Mouse (Mus musculus) retina, postnatal 1 day (tissue): ENCODE measurements around the gene Dctpp1.

Experiments
- DNase-seq: peaks from one replicate; pipeline ENCODE4 v3.0.0-alpha.2; 2012

The Dctpp1 gene

GRCm38 (mm10) chr7:127231376-127231775 is 29.1 kb downstream of the Dctpp1 start:
- DNase-seq: no peak

- DNase-seq: peak; percentile 86
Measured at GRCm38 (mm10) chr7:127228615-127229303, 31.8 kb downstream of the Dctpp1 start.

- no peak for DNase-seq
Measured at GRCm38 (mm10) chr7:127225147-127225995, 35.1 kb downstream of the Dctpp1 start.

- DNase-seq: no peak
Measured at GRCm38 (mm10) chr7:127224616-127225015, 35.9 kb downstream of the Dctpp1 start.

GRCm38 (mm10) chr7:127223515-127224478 is 36.7 kb downstream of the Dctpp1 start:
- no peak for DNase-seq

DNA sequence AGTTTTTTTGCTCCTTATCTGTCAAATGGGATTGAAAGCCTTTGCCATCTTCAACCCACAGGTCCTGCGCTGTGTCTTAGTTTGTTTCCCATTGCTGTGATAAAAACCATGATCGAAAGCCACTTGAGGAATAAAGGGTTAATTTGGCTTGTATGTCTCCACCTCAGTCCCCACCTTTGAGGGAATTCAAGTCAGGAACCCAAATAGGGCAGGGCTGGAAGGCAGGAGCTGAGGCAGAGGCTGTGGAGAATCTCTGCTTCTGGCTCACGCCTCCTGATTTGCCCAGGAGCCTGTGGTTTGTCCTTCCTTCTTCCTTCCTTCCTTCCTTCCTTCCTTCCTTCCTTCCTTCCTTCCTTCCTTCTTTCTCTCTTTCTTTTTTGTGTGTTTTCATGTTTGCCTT is 37.4 kb downstream of the Dctpp1 start:
- no peak for DNase-seq

DNA sequence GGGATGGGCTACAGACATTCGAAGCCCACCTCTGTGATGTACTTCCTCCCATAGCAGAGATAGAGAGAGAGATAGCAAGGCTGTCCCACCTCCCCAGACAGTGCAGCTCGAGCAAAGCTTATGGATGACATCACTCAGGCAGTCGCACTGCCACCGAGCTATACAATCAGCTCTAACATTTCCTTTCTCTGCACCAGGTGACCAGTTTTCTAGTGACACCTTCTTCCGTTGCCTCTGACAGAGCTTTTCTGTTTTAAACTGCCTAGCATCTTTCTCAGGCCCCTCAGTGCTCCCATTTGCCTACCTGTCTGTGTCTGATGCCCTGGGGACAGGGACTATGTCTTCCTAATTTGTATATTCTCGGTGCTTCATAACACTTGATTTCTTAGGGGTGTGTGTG is 40.1 kb downstream of the Dctpp1 start:
- no peak for DNase-seq

DNA sequence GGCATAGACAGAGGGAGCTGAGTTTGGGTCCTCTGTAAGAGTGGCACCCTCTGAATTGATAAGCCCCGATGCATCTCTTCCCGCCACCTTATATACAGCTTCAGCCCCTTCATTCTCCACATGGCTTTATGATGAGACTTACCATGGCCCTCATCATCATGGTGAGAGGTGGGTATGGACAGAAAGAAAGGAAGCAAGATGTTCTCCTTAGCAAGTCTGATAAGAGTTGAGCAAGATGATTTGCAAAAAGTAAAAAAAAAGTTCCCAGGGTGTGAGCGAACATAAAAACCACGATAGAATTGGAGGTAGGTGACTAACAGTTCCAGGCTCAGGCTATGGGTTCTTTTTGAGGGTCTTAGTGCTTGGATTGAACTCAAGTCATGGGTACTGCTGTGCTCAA is 41.8 kb downstream of the Dctpp1 start:
- DNase-seq: no peak

DNA sequence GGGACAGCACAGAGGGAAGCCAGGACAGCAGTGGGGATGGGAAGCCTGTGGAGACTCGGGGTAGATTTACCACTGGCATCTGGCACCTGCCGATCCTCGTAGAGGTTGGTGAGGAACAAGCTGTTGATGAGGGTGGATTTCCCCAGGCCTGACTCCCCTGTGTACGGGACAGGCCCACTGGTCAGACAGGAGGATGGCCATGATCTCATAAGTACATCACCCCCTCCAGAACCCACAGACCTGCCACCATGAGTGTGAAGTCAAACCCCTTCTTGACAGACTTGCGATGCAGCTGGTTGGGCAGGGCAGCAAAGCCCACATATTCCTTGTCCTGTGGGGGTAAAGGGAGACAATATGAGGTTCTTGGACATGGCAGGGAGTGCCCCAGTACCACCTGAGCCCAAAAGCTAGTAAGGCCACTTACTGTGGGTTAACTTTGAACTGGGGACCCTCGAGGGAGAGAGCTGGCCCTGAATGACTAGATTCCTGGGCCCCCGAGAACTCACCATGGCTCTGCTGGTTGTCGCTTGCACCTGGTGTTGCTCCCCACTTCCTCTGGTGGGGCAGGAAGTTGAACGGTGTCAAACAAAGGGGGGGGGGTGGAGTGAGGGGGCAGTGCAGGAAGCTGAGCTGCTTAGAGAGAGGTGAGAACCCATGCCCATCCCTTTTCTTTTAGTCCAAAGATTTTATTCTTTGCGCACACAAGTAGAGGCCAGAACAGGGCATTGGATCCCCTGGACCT is 42.4 kb downstream of the Dctpp1 start:
- no peak for DNase-seq

DNA sequence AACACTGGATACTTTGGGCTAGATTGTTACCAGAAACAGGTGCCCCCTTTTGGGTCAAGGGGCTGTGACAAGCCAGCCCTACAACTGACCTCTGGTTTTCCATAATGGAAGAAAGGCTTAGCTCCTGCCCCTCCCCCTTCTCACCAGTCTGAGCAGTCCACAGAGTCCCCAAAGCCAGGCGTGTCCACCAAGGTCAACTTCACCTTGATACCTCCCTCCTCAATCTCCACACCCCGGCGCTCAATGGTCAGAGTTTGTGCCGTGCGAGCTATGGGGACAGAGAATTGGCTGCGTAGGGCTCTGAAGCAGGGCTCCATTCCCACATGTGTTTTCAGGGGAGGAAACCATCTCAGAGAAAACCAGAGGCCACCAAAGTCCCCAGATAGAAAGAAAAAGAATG is 43.0 kb downstream of the Dctpp1 start:
- no peak for DNase-seq

- DNase-seq: no peak
Measured at GRCm38 (mm10) chr7:127216307-127216706, 44.2 kb downstream of the Dctpp1 start.

DNA sequence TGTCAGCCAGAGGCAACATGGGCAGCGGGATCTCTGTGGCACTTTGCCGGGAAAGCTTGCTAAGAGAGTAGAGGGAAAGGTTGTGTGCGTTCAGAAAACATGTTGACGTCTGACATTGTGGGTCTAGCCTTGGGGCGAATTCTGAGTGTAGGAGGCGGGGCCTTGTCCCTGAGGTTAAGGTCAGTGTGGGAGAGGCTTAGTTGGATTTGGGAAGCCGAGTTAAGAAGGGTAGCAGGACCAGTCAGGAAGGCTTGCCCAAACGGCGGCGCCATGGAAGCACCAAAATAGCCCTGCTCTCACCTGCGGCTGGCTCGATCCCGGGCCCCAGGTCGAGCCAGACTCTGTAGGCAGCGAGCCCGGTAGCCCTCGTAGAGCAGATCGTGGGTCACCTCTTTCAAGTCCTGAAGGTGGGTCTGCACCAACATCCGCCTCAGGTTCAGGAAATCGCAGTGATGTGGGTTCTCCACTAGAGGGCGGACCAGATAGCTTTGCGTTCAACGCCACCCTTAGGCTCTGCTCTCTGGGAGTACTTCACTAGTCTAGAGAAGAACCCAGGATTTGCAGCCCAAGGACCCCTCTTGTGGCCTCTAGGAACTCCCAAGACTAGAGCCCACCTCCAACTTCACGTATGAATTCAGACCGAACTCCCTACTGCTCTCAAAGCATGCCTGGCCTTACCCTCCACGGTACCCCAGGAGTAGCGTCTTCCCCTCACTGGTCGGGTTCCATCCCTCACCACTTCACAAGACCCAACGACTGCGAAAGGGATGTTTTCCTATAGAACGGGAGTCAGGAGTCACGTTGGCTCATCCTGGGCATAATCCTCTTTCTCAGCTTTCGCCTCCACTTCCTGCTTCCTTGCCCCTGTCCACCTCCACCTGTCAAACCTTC is 45.3 kb downstream of the Dctpp1 start:
- DNase-seq: peak; percentile 83

DNA sequence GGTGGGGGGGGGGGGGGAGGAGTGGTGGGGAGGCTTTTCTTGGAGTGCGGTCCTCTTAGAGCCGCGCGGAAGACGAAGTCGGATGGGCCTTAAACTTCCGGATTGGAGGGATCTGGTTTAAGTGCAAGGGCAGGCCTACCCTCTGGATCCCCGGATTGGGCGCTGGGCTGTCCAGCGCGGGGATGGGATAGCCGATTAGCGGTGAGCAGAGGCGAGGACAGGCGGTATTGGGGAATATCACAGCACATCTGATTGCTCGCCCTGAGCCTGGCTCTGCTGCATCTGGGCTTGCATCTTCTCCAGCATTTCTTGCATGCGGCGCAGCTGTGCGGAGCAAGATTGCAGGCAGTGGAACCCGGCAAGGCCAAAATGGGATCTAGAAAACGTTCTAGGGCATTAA is 46.0 kb downstream of the Dctpp1 start:
- no peak for DNase-seq

DNA sequence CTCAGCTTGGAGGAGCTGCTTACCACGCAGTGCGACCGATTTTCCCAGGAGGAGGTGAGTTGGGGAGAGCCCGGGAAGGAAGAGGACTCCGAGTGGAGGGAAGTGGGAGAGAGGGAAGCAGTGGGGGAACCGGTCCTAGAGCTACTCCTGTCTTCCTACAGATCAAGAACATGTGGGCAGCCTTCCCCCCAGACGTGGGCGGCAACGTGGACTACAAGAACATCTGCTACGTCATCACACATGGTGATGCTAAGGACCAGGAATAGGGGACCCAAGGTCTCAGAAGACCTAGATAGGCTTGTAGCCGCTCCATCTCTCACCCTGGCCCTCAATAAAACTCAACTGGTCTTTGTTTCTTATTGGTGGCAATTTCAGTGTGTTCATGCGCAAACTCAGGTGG is 46.6 kb downstream of the Dctpp1 start:
- no peak for DNase-seq

DNA sequence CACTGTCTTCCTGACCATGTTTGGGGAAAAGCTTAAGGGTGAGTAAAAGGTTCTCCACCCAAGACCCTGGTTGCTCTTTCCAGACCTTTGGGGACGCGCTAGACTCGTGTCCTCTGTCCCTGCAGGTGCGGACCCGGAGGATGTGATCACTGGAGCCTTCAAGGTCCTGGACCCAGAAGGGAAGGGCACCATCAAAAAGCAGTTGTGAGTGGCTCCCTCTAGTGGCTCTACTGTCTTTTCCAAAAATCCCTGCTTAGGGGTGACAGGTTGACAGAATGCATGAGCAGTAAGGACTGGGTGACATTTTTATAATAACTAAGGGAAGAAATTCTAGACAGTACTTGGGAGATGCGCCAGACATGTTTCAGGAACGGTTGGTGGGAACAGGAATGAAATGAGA is 47.0 kb downstream of the Dctpp1 start:
- peak; percentile 68 for DNase-seq

DNA sequence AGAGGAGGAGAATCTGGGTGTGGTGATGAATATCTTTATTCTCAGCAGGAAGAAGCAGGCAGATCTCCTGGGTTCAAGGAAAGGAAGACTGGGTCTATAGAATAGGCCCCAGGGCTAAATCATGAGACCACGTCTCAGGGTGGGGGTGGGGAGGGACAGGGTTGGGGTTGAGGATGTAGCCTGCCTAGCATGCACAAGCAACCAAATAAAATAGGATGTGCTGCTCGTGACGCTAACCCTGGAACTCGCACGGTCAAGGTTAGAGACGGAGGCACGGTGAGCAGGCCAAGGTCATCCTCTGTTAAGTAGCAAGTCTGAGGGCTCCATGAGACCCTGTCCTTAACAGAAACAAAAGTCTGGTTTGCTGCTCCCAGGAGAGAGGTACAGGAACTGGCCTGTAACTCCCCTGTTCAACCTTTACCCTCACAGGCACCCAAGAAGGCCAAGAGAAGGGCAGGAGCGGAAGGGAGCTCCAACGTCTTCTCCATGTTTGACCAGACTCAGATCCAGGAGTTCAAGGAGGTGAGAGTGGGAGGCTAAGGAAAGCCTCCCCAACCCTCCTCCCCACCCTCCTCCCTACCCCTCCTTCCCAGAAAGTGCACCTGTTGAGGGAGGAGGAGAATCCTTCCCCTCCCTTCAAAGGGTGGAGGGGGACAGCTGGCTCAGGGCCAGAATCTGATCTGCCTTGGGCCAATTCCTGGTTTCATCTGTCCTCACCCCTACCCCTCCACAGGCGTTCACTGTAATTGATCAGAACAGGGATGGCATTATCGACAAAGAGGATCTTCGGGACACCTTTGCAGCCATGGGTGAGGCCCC is 47.9 kb downstream of the Dctpp1 start:
- DNase-seq: no peak

DNA sequence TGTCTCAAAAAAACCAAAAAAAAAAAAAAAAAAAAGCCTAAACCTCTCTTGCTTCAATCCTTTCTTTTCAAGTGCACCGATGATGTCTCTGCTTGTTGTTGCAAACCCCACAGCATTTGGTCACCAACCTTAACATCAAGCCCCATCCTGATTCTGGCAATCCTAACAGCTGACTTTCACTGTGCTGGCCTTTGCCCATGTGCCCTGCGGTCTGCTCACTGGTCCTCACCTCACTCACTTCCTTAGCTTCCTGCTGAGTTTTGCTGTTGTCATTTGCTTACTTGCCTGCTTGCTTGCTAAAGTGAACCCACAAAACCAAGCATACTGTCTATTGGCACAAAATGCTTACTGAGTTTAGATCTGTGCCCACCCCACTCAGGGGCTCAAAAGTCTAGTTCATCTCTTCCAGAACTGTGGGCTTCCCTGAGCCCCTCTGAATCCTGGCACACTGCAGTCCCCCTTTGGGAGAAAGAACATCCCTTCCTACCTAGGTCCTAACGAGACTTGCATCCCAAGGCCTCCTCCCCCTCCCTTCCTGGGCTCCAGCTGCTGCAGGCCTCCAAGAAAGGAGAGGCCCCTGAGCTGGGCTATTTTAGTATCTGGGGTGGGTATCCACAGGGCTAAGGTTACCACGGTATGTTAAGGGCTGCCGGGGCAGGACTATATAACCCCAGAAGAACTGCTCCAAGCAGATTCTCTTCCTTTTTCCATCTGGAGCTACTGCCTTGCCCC is 49.3 kb downstream of the Dctpp1 start:
- no peak for DNase-seq

DNA sequence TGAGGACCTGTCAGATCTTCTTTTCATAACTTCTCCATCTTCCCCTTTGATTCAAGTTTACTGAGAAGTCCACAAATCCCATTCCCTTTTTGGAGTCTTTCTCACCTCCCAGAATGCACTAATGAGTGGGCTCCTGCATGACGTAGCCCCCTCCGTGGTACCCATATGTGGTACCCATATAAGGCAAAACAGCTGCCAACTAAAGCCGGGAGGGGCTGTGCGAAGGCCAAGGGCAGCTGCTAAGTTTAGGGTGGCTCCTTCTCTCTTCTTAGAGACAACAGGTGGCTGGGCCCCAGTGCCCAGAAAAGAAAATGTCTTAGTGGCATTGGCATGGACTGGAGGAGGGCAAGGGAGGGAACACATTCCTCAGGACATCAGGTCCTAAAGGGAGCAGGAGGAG is 50.2 kb downstream of the Dctpp1 start:
- no peak for DNase-seq

GRCm38 (mm10) chr7:127209851-127210250 is 50.7 kb downstream of the Dctpp1 start:
- no peak for DNase-seq
